9 mouse cellular contexts compared by ENCODE assay signal in genomic region chr15:79326264-79326663, GRCm38 (mm10). TPM values are rescaled to one million over a fixed set of nuclear protein-coding genes. Genes with fewer than 3 reads are reported as not detected.
A peak's percentile ranks its signal among the peaks of the same experiment; 100 is the strongest.
DNase-seq lines count a peak whose midpoint lies in the region; ATAC-seq and TF ChIP-seq lines count a peak whose summit lies in the region.
"Had no signal": no experiment of that assay in that cellular context is flagged by ENCODE, and none has a peak within 500 bp of the region (broad histone marks: within the 10 kb centered on the region; RNA-seq: fewer than 3 reads in every experiment).

No protein-coding gene starts in this region.

- in situ Hi-C loops in ES-E14 (cut with MboI; ENCODE audit: low sequenced_read_pairs in 2 of 2, unreplicated experiment in 2 of 2), result no loop called here

- H3K9me3 ChIP-seq in forebrain, embryonic 13.5 days (replicated peaks), result no peaks in the 10 kb centered on the region
- H3K9me3 ChIP-seq in forebrain, embryonic 16.5 days (ENCODE audit: control insufficient read depth, low read length), result no peaks in the 10 kb centered on the region
- no peaks in the 10 kb centered on the region for H3K9me3 ChIP-seq in ES-E14 (ENCODE audit: control insufficient read depth, insufficient read depth, low read depth, low read length)

- no peak overlapping the region for H3K9ac ChIP-seq in forebrain, embryonic 13.5 days
- no peak overlapping the region; the same call in 1 of the 2 replicates for H3K9ac ChIP-seq in forebrain, embryonic 16.5 days (replicated peaks; ENCODE audit: low read depth, low read length)
- peak overlapping the region; percentile 23 for H3K9ac ChIP-seq in ES-E14 (ENCODE audit: insufficient read depth, low read depth, low read length, poor library complexity, severe bottlenecking)

- H3K4me1 ChIP-seq in forebrain, embryonic 13.5 days, result peaks cover 23% of the 10 kb centered on the region
- peaks cover 8% of the 10 kb centered on the region for H3K4me1 ChIP-seq in forebrain, embryonic 16.5 days (replicated peaks; ENCODE audit: control insufficient read depth, insufficient read depth, low read length)
- H3K4me1 ChIP-seq in ES-E14 (ENCODE audit: control insufficient read depth in 2 of 2, insufficient read depth in 2 of 2, low read length in 2 of 2, poor library complexity in 1 of 2), result peaks cover 2 to 18% of the 10 kb centered on the region in 2 experiments; a peak in 2 of 4 replicates

- peak overlapping the region; percentile 85; the same call in 1 of the 2 replicates for H3K4me2 ChIP-seq in forebrain, embryonic 13.5 days
- H3K4me2 ChIP-seq in forebrain, embryonic 16.5 days (ENCODE audit: low read length), result no peak overlapping the region

- 79% methylated on average over 4 of the region's 4 CpGs for WGBS in forebrain, embryonic 13.5 days
- WGBS in forebrain, embryonic 16.5 days, result 71% methylated on average over 4 of the region's 4 CpGs

- no peak overlapping the region for H3K27ac ChIP-seq in forebrain, embryonic 13.5 days
- no peak overlapping the region for H3K27ac ChIP-seq in forebrain, embryonic 16.5 days (ENCODE audit: low read length)
- no peak overlapping the region for H3K27ac ChIP-seq in ES-E14 (ENCODE audit: insufficient read depth, low read depth, low read length, poor library complexity, severe bottlenecking)

- H3K27me3 ChIP-seq in forebrain, embryonic 13.5 days, result no peaks in the 10 kb centered on the region
- no peaks in the 10 kb centered on the region for H3K27me3 ChIP-seq in forebrain, embryonic 16.5 days (replicated peaks; ENCODE audit: control insufficient read depth, insufficient read depth, low read length)

- DNase-seq in ES-E14 (ENCODE audit: low read depth, low spot score), result no peak
- DNase-seq in kidney, adult 8-10 months, result peak; percentile 31 to 48
- DNase-seq in lung, postnatal 36 days, result peak; percentile 84
- no peak for DNase-seq in urinary bladder, adult 2 months (ENCODE audit: low spot score)
- no peak for DNase-seq in cerebellum, adult 11-12 months
- DNase-seq in urinary bladder, postnatal 25 days (ENCODE audit: low spot score), result no peak
- DNase-seq: cerebellum, adult 2 months had no signal

- no peaks in the 10 kb centered on the region for H3K36me3 ChIP-seq in forebrain, embryonic 13.5 days (ENCODE audit: poor library complexity, severe bottlenecking)
- no peaks in the 10 kb centered on the region for H3K36me3 ChIP-seq in forebrain, embryonic 16.5 days (ENCODE audit: control insufficient read depth, insufficient read depth)
- H3K36me3 ChIP-seq in ES-E14 (ENCODE audit: control insufficient read depth, insufficient read depth, low read length, poor library complexity, severe bottlenecking), result peaks cover 8% of the 10 kb centered on the region; the same call in 1 of the 2 replicates

- ATAC-seq in forebrain, embryonic 13.5 days, result no peak
- no peak for ATAC-seq in forebrain, embryonic 16.5 days

- H3K4me3 ChIP-seq in forebrain, embryonic 13.5 days, result no peak overlapping the region
- no peak overlapping the region for H3K4me3 ChIP-seq in forebrain, embryonic 16.5 days (replicated peaks; ENCODE audit: low read length)
- no peak overlapping the region for H3K4me3 ChIP-seq in ES-E14 (ENCODE audit: insufficient read depth in 1 of 2, low read depth in 1 of 2, low read length in 2 of 2, poor library complexity in 1 of 2, severe bottlenecking in 1 of 2)

TF ChIP-seq in ES-E14, 5 proteins besides CTCF, POLR2A, EP300 and RAD21:
- no peak for TF ChIP-seq ZC3H11A (IDR thresholded peaks at IDR 0.05; ENCODE audit: borderline replicate concordance, low read depth, low read length)
- TF ChIP-seq MAFK (IDR thresholded peaks at IDR 0.05; ENCODE audit: insufficient read depth, low read depth, low read length), result no peak
- no peak for TF ChIP-seq CHD2 (IDR thresholded peaks at IDR 0.05; ENCODE audit: low read depth, low read length)
- TF ChIP-seq HCFC1 (IDR thresholded peaks at IDR 0.05; ENCODE audit: borderline replicate concordance, insufficient read depth, low read length), result no peak
- TF ChIP-seq ZNF384 (IDR thresholded peaks at IDR 0.05; ENCODE audit: low read depth, low read length), result no peak

RNA-seq across cellular contexts. Expression of gene Pla2g6, which starts 1.9 kb away (rescaled TPM):
- polyA plus RNA-seq in forebrain, embryonic 13.5 days (2015; fragmentation: Nextera tagmentation; extraction: Ambion mirVana), result 24.9 and 29.6 TPM in 2 replicates
- polyA plus RNA-seq in forebrain, embryonic 16.5 days (2015; fragmentation: Nextera tagmentation; extraction: Ambion mirVana), result 26.4 and 31.0 TPM in 2 replicates
- total RNA-seq in ES-E14 (2012; rRNA removed), result 59.2 and 80.9 TPM in 2 replicates
- polyA plus RNA-seq in urinary bladder, adult 2 months (2012; rRNA removed), result 20.5 and 20.6 TPM in 2 replicates

RNA-seq across cellular contexts. Expression of gene Maff, which starts 20.2 kb away (rescaled TPM):
- polyA plus RNA-seq in forebrain, embryonic 13.5 days (2015; fragmentation: Nextera tagmentation; extraction: Ambion mirVana), result 1.2 and 1.3 TPM in 2 replicates
- 0.97 and 1.1 TPM in 2 replicates for polyA plus RNA-seq in forebrain, embryonic 16.5 days (2015; fragmentation: Nextera tagmentation; extraction: Ambion mirVana)
- 9.7 and 13.2 TPM in 2 replicates for total RNA-seq in ES-E14 (2012; rRNA removed)
- 11.0 and 13.0 TPM in 2 replicates for polyA plus RNA-seq in urinary bladder, adult 2 months (2012; rRNA removed)

RNA-seq across cellular contexts. Expression of gene Baiap2l2, which starts 40.9 kb away (rescaled TPM):
- polyA plus RNA-seq in forebrain, embryonic 13.5 days (2015; fragmentation: Nextera tagmentation; extraction: Ambion mirVana), result 0.63 and 2.1 TPM in 2 replicates
- polyA plus RNA-seq in forebrain, embryonic 16.5 days (2015; fragmentation: Nextera tagmentation; extraction: Ambion mirVana), result 2.0 and 3.0 TPM in 2 replicates
- total RNA-seq in ES-E14 (2012; rRNA removed), result 0.13 and 0.58 TPM in 2 replicates
- 4.5 and 4.8 TPM in 2 replicates for polyA plus RNA-seq in urinary bladder, adult 2 months (2012; rRNA removed)

Comparison
In these comparisons a context has a peak if more than half of its experiments do, and no peak if none do; other contexts are left out.
1. DNase-seq: peak in kidney, adult 8-10 months (2 of 2) and lung, postnatal 36 days (single experiment); none in ES-E14 (single experiment), urinary bladder, adult 2 months (single experiment), cerebellum, adult 11-12 months (single experiment) and urinary bladder, postnatal 25 days (single experiment).